Mouse (Mus musculus): ENCODE measurements around the gene Cabp2. TPM values are rescaled to one million over a fixed set of nuclear protein-coding genes. Genes with fewer than 3 reads are reported as not detected.

The Cabp2 gene
- polyA plus RNA-seq, 1 experiment from 2014 or later = not detected

DNA sequence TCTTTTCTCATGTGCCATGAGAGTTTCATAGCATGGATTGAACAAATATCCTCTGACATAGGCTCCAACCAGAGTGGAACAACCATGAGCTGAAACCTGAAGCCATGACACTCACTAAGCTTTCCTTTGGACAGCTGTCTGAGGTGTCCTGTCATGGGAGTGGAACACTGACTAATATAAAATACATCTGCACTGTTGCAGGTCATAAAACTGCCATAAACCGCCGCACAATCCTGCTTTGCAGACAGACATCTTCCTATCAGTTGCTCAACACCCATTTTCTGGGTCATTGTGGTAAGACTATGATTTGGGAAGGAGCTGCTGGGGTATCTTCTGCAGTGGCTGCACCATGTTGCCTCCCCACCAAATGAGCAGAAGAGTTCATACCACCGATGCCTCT, 11.4 kb downstream of the Cabp2 start:
- H3K36me3 ChIP-seq (ENCODE audit: control insufficient read depth, insufficient read depth, low read length) = no peaks in the 10 kb centered on the region
- H3K9me3 ChIP-seq (ENCODE audit: control insufficient read depth, low read length) = no peaks in the 10 kb centered on the region
- H3K4me2 ChIP-seq (ENCODE audit: low read length) = no peak overlapping the region
- no peak overlapping the region for H3K9ac ChIP-seq (ENCODE audit: low read length)
- WGBS = 88% methylated on average over 3 of the region's 3 CpGs
- H3K4me3 ChIP-seq (ENCODE audit: control insufficient read depth in 1 of 2, insufficient read depth in 1 of 2, low read depth in 1 of 2, low read length in 2 of 2) = no peak overlapping the region
- ATAC-seq (ENCODE audit: insufficient number of reproducible peaks, insufficient read depth, low FRiP score, low read depth) = no peak
- H3K27me3 ChIP-seq (ENCODE audit: control insufficient read depth, insufficient read depth, low read length) = peaks cover 9% of the 10 kb centered on the region
- H3K4me1 ChIP-seq (ENCODE audit: control insufficient read depth in 2 of 2, insufficient read depth in 2 of 2, low read length in 2 of 2) = peaks cover 1 to 4% of the 10 kb centered on the region in 2 experiments; a peak in 3 of 4 replicates
- H3K27ac ChIP-seq (replicated peaks in 1 of 2; ENCODE audit: control insufficient read depth in 1 of 2, insufficient read depth in 1 of 2, low read depth in 2 of 2, low read length in 2 of 2) = no peak overlapping the region

DNA sequence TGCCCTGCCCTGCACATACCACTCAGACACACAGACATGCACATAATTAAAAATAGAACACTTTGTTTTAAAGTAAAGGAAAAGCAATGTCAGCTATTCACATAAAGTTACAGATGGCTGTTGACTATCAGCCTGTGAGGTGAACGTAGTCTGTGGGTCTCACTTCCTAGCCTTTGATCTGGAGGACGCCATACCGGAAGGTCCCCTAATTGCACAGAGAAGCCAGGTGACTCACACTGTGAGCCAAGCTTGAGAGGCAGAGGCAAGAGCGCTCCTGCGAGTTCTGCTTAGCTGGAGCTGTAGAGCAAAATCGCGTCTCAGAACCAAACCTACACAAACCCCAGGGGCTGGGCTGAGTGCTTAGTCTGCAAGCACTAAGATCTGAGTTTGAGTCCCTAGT, 12.4 kb downstream of the Cabp2 start:
- H3K4me2 ChIP-seq (ENCODE audit: low read length) = no peak overlapping the region
- H3K9ac ChIP-seq (ENCODE audit: low read length) = no peak overlapping the region
- peaks cover 4% of the 10 kb centered on the region in 2 experiments; a peak in 3 of 4 replicates for H3K4me1 ChIP-seq (ENCODE audit: control insufficient read depth in 2 of 2, insufficient read depth in 2 of 2, low read length in 2 of 2)
- H3K27ac ChIP-seq (replicated peaks in 1 of 2; ENCODE audit: control insufficient read depth in 1 of 2, insufficient read depth in 1 of 2, low read depth in 2 of 2, low read length in 2 of 2) = no peak overlapping the region
- no peaks in the 10 kb centered on the region for H3K36me3 ChIP-seq (ENCODE audit: control insufficient read depth, insufficient read depth, low read length)
- WGBS = 67% methylated on average over 7 of the region's 7 CpGs
- no peak for ATAC-seq (ENCODE audit: insufficient number of reproducible peaks, insufficient read depth, low FRiP score, low read depth)
- H3K27me3 ChIP-seq (ENCODE audit: control insufficient read depth, insufficient read depth, low read length) = peaks cover 9% of the 10 kb centered on the region
- no peak overlapping the region for H3K4me3 ChIP-seq (ENCODE audit: control insufficient read depth in 1 of 2, insufficient read depth in 1 of 2, low read depth in 1 of 2, low read length in 2 of 2)
- H3K9me3 ChIP-seq (ENCODE audit: control insufficient read depth, low read length) = no peaks in the 10 kb centered on the region

- Histone ChIP-seq H3K4me1 (ENCODE audit: control insufficient read depth in 2 of 2, insufficient read depth in 2 of 2, low read length in 2 of 2) (peaks cover 7% of the 10 kb centered on the region in 2 experiments), H3K36me3 (ENCODE audit: control insufficient read depth, insufficient read depth, low read length) (no peaks in the 10 kb centered on the region), H3K9ac (ENCODE audit: low read length) (no peak overlapping the region), H3K4me3 (ENCODE audit: control insufficient read depth in 1 of 2, insufficient read depth in 1 of 2, low read depth in 1 of 2, low read length in 2 of 2) (no peak overlapping the region), H3K27ac (replicated peaks in 1 of 2; ENCODE audit: control insufficient read depth in 1 of 2, insufficient read depth in 1 of 2, low read depth in 2 of 2, low read length in 2 of 2) (no peak overlapping the region), H3K27me3 (ENCODE audit: control insufficient read depth, insufficient read depth, low read length) (peaks cover 5% of the 10 kb centered on the region; the same call in 1 of the 2 replicates), H3K9me3 (ENCODE audit: control insufficient read depth, low read length) (no peaks in the 10 kb centered on the region), H3K4me2 (ENCODE audit: low read length) (no peak overlapping the region)
- 76% methylated on average over 3 of the region's 3 CpGs for WGBS
- no peak for ATAC-seq (ENCODE audit: insufficient number of reproducible peaks, insufficient read depth, low FRiP score, low read depth)
These were observed 13.0 kb downstream of the Cabp2 start for GRCm38 (mm10) chr19:4094348-4094747.

DNA sequence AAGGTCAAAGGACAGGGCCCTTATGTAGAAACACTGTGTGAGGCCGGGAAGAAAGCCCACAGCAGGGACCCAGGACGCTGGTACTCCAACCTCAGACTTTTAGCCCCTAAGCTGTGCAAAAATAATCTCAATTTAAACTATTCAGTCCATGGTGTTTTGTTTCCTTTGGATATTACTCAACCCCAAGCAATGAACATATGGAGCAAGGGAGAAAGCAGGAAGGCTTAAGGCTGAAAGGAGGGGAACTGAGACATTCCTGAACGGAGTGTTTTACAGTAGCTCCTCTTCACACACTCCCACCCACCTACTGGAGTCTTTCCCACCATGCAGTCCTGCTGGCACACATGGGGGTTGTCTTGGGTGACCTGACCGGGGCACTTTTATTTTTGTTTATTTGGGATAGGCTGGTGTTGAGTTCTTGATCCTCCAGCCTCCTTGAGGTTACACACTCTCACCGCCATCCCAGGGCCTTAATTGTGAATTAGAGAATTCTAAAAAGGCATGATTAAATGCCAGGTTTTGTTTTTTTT, 13.5 kb downstream of the Cabp2 start:
- no peak for ATAC-seq (ENCODE audit: insufficient number of reproducible peaks, insufficient read depth, low FRiP score, low read depth)
- H3K9ac ChIP-seq (ENCODE audit: low read length) = no peak overlapping the region
- no peak overlapping the region for H3K27ac ChIP-seq (replicated peaks in 1 of 2; ENCODE audit: control insufficient read depth in 1 of 2, insufficient read depth in 1 of 2, low read depth in 2 of 2, low read length in 2 of 2)
- no peak overlapping the region for H3K4me3 ChIP-seq (ENCODE audit: control insufficient read depth in 1 of 2, insufficient read depth in 1 of 2, low read depth in 1 of 2, low read length in 2 of 2)
- no peaks in the 10 kb centered on the region for H3K36me3 ChIP-seq (ENCODE audit: control insufficient read depth, insufficient read depth, low read length)
- H3K9me3 ChIP-seq (ENCODE audit: control insufficient read depth, low read length) = no peaks in the 10 kb centered on the region
- 74% methylated on average over 5 of the region's 5 CpGs for WGBS
- no peak overlapping the region for H3K4me2 ChIP-seq (ENCODE audit: low read length)
- H3K4me1 ChIP-seq (ENCODE audit: control insufficient read depth in 2 of 2, insufficient read depth in 2 of 2, low read length in 2 of 2) = peaks cover 11 to 12% of the 10 kb centered on the region in 2 experiments
- peaks cover under 1% of the 10 kb centered on the region; the same call in 1 of the 2 replicates for H3K27me3 ChIP-seq (ENCODE audit: control insufficient read depth, insufficient read depth, low read length)

DNA sequence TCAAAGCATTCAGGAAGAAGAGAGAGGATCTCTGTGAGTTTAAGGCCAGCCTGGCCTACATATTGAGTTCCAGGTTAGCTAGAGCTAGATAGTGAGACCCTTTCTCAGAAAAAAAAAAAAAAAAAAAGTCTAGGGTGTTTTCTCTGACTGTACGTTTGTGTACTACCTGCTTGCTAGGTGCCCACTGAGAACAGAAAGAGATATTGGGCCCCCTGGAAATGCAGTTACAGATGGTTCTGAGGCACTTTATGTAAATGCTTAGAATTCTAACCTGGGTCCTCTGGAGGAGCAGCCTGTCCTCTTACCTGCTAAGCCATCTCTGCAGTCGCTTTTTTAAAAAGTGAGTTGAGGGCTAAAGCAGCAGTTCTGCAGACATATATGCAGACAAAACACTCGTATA, 14.4 kb downstream of the Cabp2 start:
- H3K4me2 ChIP-seq (ENCODE audit: low read length) = peak overlapping the region; percentile 71; the same call in 1 of the 2 replicates
- H3K36me3 ChIP-seq (ENCODE audit: control insufficient read depth, insufficient read depth, low read length) = no peaks in the 10 kb centered on the region
- no peak for ATAC-seq (ENCODE audit: insufficient number of reproducible peaks, insufficient read depth, low FRiP score, low read depth)
- no peak overlapping the region for H3K27ac ChIP-seq (replicated peaks in 1 of 2; ENCODE audit: control insufficient read depth in 1 of 2, insufficient read depth in 1 of 2, low read depth in 2 of 2, low read length in 2 of 2)
- H3K4me1 ChIP-seq (ENCODE audit: control insufficient read depth in 2 of 2, insufficient read depth in 2 of 2, low read length in 2 of 2) = peaks cover 16 to 22% of the 10 kb centered on the region in 2 experiments
- H3K4me3 ChIP-seq (ENCODE audit: control insufficient read depth in 1 of 2, insufficient read depth in 1 of 2, low read depth in 1 of 2, low read length in 2 of 2) = no peak overlapping the region
- H3K9me3 ChIP-seq (ENCODE audit: control insufficient read depth, low read length) = no peaks in the 10 kb centered on the region
- peaks cover under 1% of the 10 kb centered on the region; the same call in 1 of the 2 replicates for H3K27me3 ChIP-seq (ENCODE audit: control insufficient read depth, insufficient read depth, low read length)
- WGBS = 73% methylated on average over 3 of the region's 3 CpGs
- H3K9ac ChIP-seq (ENCODE audit: low read length) = no peak overlapping the region

DNA sequence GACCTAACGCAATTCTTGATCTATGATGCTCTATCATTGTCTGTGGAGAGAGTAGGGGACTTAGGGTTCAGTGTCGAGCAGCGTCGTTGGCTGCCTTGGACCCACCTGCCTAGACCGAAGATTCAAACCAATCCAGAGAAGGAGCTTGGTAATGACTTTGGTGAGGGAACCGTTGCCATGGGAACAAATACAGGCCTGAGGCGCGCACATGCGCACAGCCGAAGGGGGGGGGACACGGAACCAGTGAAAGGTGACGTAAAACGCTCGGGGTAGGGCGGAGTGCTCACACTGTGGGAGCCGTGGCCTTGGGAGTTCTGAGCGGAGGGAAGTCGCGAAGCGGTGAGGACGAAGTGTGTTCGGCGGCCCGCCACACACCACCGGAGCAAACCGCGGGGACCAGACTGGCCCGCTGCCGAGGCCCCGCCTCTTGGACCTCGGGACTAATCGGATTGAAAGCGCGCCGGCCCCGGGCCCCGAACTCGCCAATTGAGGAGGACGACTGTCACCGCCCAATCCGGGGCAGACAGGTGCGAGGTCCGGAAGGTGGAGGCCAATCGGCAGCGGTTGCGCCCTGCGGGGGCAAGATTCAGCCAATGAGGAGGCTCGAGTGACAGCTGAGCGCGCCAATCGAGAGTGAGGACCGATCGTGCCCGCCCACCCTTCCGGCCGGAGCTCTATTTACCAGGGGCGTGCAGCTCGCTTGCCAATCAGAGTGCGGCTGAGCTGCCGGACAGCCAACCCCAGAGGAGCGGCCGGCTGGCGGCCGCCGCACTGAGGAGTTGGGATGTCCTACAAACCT, 15.5 kb downstream of the Cabp2 start, which contains the start of gene Cdk2ap2:
Cdk2ap2 (plus strand) TSS at position 541 of the 799 bp plus-strand sequence.
- Histone ChIP-seq H3K4me3 (ENCODE audit: control insufficient read depth in 1 of 2, insufficient read depth in 1 of 2, low read depth in 1 of 2, low read length in 2 of 2) (peak within 1 kb of the TSS; percentile 59 to 60), H3K27ac (replicated peaks in 1 of 2; ENCODE audit: control insufficient read depth in 1 of 2, insufficient read depth in 1 of 2, low read depth in 2 of 2, low read length in 2 of 2) (peak within 1 kb of the TSS; percentile 47 to 79), H3K9me3 (ENCODE audit: control insufficient read depth, low read length) (no peaks in the 10 kb centered on the region), H3K4me1 (ENCODE audit: control insufficient read depth in 2 of 2, insufficient read depth in 2 of 2, low read length in 2 of 2) (peaks cover 16 to 28% of the 10 kb centered on the region in 2 experiments), H3K9ac (ENCODE audit: low read length) (peak within 1 kb of the TSS; percentile 72), H3K4me2 (ENCODE audit: low read length) (peak within 1 kb of the TSS; percentile 71), H3K27me3 (ENCODE audit: control insufficient read depth, insufficient read depth, low read length) (peaks cover 11% of the 10 kb centered on the region; the same call in 1 of the 2 replicates), H3K36me3 (ENCODE audit: control insufficient read depth, insufficient read depth, low read length) (no peaks in the 10 kb centered on the region)
- peak; percentile 89 for ATAC-seq (ENCODE audit: insufficient number of reproducible peaks, insufficient read depth, low FRiP score, low read depth)
- WGBS = under 1% methylated on average over 64 of the region's 65 CpGs

GRCm38 (mm10) chr19:4097441-4097825, 16.1 kb downstream of the Cabp2 start:
- H3K27ac ChIP-seq (replicated peaks in 1 of 2; ENCODE audit: control insufficient read depth in 1 of 2, insufficient read depth in 1 of 2, low read depth in 2 of 2, low read length in 2 of 2) = peak overlapping the region; percentile 26 to 74; a peak in 3 of 4 replicates
- H3K4me3 ChIP-seq (ENCODE audit: control insufficient read depth in 1 of 2, insufficient read depth in 1 of 2, low read depth in 1 of 2, low read length in 2 of 2) = peak overlapping the region; percentile 59 to 60
- peaks cover 17% of the 10 kb centered on the region; the same call in 1 of the 2 replicates for H3K27me3 ChIP-seq (ENCODE audit: control insufficient read depth, insufficient read depth, low read length)
- 2% methylated on average over 21 of the region's 21 CpGs for WGBS
- peak; percentile 40 for ATAC-seq (ENCODE audit: insufficient number of reproducible peaks, insufficient read depth, low FRiP score, low read depth)
- no peaks in the 10 kb centered on the region for H3K36me3 ChIP-seq (ENCODE audit: control insufficient read depth, insufficient read depth, low read length)
- peak overlapping the region; percentile 68 for H3K9ac ChIP-seq (ENCODE audit: low read length)
- H3K4me1 ChIP-seq (ENCODE audit: control insufficient read depth in 2 of 2, insufficient read depth in 2 of 2, low read length in 2 of 2) = peaks cover 16 to 28% of the 10 kb centered on the region in 2 experiments
- H3K4me2 ChIP-seq (ENCODE audit: low read length) = peak overlapping the region; percentile 71
- H3K9me3 ChIP-seq (ENCODE audit: control insufficient read depth, low read length) = no peaks in the 10 kb centered on the region

All from heart, embryonic 14.5 days (tissue).